Mouse (Mus musculus) ES-CJ7 (cell line): ENCODE results near the gene Ndufa13.

Source experiments
- DNase-seq: peaks from one replicate; pipeline ENCODE4 v3.0.0; 2011; ENCODE audit warnings: low read depth, low spot score

The Ndufa13 gene

DNA sequence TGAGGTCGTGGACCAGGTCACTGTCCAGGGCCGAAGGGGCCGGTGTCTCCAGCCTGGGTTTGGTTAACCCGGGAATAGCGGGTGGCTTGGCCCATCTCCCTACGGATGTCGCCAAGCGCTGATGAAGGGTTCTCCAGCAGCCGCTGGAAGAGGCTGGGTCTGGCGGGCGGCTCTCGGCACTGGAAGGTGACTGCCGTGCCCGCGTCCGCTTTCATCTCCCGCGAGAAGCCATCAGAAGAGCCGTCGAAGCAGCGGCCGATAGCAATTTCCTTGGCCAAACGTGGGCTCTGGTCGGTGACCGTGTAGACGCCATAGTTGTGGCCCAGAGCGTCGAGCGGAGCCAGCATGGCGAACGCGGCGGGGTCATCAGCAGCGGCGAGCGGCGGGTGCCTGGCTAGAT, 21.5 kb downstream of the Ndufa13 start:
- DNase-seq = no peak

DNA sequence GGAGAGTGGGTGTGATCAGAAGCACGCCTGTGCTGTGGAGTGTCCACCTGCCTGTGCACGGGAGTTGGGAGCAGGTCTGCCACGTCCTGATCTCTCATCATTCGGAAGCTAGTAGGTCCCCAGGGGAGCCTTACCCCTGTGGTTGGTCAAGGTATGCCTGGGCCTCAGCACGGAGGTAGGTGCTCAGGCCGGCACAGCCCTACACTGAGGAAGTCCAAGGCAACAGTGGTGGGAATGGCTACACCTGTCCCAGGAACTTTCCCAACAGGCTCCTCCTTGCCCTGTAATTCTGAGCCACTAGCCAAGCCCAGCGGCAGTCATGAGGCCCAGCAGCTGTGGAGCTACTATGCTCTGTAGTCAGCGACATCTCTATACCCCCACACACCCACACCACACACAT, 22.7 kb downstream of the Ndufa13 start:
- DNase-seq = no peak

DNA sequence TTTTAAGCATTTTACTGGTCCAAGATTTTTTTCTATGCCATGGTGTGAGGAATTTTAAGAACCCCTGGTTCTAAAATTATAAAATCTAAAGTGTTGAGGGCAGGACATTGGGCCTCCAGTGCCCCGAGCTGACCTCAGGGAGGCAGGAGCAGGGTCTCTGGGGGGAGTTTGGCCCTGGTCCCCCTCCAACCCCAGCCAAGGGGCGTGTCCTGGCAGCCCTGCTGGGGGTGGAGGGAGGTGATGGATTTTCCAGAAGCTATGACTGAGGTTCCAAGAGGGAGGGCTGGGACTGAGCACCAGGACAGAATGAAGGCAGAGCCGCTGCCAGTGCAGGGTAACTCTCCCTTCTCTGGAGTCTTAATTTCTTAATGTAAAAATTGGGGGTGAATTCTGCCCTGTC, 24.4 kb downstream of the Ndufa13 start:
- DNase-seq = no peak

DNA sequence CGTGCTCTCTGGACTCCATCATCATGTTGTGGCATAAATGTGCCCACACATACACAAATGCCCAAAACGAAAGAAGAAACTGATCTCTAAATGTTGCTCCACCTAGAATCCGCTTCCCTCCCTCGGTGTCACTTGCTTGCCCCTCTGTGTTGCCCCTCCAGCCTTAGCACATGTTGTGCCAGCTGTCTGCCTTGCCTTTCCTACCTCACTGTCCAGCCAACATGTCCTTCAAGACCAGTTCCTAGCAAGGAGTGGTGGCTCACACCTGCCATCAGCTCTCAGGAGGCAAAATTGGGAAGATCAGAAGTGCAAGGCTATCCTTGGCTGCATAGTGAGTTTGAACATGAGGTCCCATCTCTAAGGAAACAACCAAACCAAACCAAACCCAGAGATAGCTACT, 25.0 kb downstream of the Ndufa13 start:
- no peak for DNase-seq

DNA sequence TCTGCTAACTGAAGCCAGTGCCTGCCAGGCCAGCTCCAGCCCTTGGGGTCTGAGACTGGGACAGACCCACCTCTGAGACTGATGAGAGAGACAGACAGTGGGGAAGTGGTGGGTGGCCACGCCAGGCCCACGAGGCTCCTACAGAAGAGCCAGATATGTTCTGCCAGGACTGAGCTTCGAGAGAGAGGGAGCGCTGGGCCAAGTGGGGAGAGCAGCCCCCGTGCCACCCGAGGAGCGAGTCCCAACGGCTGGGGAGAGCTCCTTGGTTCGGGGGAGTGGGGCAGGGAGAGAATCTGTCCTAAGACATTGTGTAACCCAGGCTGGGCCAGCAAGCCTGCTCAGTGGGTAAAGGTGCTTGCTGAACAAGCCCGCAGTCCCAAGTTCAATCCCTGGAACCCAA, 25.4 kb downstream of the Ndufa13 start:
- no peak for DNase-seq

DNA sequence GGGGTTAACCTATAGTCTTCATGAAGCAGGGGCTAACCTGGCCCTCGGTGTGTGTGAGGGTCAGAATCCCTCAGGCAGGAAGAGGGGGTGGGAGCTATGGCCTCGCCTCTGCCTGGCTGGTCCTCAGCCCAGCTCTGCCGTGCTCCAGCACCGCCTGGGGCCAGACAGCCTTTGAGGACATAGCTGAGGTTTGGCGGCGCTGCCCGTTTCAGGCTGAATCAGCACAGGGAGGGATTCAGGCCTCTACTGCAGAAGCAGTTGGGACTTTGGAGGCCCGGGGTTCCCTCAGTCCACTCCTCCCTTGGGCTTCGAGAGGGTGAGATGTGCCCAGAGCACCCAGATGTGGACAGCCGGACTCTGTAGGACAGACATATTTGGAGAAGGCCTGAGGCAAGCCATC, 26.3 kb downstream of the Ndufa13 start:
- DNase-seq = no peak

DNA sequence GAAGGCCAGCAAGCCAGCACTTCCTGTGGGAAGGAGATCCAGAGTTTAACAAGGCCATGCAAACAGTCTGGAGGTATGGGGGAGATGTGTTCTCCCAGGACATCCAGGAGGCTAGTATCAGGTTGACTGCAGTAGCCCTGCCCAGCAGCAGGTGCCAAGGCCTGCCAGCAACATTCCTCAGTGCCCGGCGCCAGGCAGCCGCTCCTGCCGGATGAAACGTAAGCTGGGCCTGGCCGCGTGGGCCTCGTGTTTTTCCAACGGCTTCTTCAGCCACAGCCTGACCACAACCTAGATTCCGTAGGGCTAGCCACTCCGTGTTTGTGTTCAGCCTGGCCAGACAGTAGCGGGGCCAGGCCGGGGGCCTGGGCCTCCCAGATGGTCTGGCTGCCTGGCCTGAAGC, 27.7 kb downstream of the Ndufa13 start:
- DNase-seq = no peak

DNA sequence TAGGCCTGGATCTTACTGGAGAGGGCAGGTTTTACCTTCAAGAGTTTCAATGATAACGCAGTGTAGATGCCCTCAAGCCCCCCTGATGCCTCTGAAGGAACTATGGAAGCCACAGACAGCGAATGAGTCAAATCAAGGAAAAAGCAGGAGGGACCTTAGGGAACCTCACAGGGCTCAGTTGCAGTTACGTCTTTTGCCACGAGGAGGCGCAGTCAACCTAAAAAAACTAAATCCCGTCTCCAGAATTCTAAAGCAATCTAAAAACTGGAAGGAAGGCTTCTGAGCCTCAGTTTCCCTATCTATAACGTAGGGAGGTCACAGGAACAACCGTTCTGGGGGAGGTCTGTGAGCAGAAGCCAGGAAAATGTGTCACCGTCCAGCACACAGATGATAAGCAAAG, 28.2 kb downstream of the Ndufa13 start:
- peak; percentile 66 for DNase-seq

DNA sequence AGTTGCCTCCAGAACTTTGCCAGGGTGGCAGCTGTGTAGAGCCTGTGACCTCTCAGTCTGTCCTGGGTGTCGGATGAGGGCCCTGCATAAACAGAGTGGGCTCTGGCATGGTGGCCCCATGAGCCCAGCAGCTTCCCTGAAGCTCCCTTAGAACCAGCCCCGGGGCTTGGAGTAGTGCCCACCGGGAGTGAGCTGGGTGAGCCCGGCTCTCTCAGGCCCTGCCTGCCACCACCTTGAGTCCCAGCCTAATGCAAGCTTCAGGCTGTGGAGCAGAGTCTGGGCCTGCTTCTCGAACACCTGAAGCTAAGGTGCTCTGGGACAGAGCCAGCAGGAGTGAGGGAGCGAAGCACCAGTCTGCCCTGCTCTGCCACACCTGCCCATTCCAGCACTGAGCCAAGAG, 31.5 kb downstream of the Ndufa13 start:
- DNase-seq = no peak

DNA sequence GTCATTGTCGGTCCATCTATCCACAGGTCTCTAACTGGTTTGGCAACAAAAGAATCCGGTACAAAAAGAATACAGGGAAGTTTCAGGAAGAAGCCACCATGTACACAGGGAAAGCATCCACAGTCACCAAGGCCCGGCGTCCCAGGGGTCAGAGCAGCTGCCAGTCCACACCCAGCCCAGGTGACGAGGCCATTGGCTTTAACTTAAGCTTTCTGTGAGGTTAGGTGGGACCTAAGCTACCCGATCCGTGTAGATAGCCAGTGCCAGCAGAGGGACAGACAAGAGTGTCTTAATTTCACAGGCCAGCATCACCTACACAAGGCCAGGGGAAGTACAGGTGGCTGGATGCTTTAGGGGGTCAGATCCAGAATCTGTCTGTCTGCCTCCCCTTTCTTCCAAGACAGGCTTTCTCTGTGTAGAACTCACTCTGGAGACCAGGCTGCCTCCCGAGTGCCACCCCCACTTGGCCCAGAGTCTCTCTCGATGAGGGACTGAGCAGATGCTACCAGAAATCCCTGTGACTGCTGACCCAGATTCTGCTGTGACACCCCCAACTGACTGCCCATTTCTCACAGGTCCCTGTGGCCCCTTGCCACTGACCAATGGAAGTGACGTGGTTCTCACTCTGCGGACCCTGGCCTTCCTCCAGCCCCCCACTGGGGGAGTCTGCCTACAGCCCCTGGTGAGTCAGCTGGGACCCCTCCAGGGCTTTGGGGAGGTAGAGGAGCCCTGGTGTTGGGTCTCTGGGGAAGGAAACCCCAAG, 32.2 kb downstream of the Ndufa13 start:
- no peak for DNase-seq

DNA sequence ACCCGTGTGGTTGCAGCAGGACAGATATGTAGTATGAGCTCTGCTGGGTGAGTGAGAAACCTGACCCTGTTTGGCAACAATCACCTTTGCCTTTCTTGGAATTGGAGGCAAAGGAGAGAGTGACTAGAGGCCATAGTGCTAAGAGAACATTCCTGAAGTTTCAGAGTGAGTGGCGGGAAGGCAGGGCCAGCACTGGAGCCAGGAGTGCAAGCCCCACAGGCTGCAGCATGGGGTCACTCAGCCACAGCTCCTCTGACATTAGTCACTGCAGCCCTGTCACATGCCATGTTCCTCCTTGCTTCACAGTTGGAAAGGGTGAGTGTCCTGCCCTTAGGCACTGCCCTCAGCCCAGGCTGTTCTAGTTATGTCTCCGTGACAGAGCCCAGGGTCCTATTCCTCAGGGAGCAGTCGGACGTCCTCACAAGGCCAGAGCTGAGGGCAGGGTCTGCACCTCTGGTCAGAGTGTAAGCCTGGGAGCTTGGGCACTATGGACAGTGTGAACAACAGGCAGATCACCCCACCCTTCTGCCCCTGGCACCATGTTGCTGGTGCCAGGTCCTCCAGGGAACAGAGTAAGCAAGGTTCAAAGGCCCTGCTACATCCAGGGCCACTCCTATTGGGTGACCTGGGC, 34.5 kb downstream of the Ndufa13 start:
- DNase-seq = no peak

DNA sequence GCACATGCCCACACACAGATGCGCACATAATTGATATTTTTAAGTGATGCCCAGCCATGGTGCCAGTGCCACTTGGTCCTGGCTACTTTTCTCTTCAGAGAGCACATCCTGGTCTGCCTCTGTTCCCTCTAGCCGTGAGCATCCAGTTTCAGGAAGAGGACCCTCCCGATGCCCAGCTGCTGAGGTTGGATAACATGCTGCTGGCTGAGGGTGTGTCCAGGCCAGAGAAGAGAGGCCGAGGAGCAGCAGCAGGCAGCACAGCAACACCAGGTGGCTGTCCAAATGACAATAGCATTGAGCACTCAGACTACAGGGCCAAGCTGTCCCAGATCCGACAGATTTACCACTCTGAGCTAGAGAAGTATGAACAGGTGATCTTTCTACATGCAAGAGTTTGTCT, 38.2 kb downstream of the Ndufa13 start:
- no peak for DNase-seq

DNA sequence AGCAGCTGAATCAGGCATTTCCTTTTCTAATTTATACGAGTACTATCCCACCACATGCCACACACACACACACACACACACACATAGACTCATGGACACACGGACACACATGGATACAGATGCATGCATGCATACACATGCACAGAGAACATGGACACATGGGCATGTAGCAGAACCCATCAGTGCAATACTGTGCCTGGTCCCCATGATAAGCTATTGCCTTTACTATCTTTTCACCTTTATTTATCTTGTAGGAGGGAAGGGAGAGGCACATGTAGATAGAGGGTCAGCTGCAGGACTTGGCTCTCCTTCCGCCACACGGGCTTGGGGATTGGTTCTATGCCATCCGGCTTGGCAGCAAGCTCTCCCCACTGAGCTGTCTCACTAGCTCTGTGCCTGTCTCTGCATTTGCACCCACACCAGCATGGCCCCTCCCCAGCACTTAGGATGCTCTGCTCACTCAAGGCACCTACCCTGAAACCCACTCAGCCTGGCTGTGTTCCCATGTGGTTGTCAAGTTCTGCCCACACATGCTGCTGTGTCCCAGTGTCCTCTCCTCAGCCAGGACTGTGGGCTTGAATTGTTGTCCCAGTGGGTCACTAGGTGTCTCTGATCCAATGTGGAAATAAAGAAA, 38.9 kb downstream of the Ndufa13 start:
- no peak for DNase-seq

DNA sequence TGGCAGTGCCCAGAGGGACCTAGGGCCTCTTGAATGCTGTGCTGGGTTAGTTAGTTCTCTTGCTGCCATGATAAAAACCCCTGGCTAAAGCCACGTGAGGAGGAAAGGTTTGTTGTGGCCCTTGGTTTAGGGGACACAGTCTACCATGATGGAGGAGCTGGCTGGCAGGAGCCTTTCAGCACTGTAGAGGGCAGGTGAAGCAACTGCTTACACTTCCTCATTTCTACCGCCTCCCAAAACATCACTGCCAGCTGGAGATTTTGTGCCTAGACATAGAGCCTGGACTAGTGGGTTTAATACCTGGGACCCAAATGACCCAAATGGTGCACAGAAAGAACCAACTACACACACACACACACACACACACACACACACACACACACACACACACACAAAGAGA, 41.1 kb downstream of the Ndufa13 start:
- DNase-seq = no peak

DNA sequence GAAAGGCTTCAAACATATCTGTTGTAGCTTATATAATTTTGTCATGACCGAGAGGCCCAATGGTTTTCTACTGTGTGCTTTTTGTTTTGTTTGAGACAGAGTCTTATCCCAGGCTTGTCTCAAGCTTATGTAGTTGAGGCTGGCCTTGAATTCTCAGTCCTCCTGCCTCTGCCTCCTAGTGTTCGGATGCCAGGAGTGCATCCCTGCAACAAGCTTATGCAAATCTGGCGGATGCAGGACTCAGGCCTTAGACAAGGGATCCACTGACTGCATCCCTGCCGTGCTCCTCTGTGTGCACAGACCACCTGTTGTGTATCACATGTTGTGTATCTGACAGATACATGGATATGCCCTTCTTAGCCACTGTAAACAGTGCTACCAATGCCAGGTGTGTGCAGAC, 41.6 kb downstream of the Ndufa13 start:
- peak; percentile 85 for DNase-seq

DNA sequence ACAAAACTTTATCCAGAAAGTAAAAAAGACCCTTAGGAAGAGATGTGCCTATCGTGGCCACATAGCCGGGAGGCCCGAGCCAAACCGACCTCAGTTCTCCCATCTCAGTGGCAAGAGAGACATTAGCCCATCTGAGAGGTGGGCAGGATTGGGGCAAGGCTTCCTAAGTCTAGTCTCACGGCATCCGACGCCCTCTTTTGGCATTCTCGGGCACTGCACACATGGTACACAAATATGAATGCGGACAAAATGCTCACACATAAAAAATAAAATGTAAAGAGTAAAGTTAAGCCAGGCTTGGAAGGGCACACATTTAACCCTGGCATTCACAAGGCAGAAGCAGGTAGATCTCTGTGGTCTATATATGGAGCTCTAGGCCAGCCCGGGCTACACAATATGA, 48.5 kb downstream of the Ndufa13 start:
- peak; percentile 61 for DNase-seq

DNA sequence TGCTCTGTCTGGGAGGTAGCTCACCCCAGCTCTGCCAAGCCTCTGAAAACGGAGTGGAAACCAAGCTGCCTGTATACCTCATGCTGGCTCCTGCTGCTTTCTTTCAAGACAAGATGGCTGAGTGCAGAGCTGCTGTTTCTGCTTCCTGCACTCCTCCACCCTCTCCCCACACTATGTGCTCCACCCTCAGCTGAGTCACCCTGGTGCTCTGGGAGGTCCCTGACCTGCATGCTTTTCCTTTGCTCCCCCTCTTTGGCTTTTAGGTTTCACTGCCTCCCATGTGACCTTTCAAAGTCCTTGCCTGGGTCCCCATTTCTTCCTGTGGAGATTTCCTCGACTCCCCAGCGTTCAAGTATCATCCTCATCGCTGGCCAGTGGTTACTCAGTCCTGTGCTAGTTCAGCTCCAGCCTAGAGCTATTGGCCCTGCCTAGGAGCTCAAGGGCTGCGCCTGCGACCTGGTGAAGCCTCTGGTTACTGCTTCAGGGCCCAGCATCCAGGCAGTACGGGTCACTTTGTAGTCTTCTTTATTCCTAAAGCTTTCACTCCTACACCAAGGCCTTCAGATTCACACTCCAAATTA, 51.3 kb downstream of the Ndufa13 start:
- peak; percentile 55 for DNase-seq

DNA sequence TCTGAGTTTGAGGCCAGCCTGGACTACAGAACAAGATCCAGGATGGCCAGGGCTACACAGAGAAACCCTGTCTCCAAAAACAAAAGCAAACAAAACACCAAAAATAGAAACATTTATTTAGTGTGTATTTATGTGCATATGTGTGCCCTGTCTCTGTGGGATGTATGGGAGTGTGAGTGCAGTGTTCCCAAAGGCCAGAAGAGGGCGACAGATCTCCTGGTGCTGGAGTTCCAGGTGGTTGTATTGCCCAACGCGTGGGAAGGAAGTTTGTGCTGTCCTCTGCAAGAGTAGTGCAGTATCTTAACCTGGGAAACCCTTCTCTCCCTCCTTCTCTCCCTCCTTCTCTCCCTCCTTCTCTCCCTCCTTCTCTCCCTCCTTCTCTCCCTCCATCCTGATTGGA, 52.5 kb downstream of the Ndufa13 start:
- peak; percentile 81 for DNase-seq

DNA sequence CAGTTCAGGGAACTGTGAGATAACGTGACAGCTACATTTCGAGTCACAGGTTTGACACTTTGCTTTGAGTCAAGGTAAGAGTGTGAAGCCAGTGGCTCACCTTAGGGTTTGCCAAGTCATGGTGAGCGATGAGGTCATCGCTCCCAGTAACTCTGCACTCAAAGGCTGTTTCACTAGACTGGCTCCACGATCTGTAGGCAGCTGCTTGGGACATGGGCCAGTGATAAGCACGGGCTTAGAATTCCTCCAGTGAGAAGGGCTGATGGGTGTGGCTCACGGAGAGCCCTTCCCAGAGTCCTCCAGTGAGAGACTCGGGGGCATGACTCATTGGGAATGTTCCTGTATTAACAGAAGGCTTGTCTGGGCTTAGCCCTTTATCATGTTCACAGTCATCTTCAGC, 53.4 kb downstream of the Ndufa13 start:
- DNase-seq = peak; percentile 89

DNA sequence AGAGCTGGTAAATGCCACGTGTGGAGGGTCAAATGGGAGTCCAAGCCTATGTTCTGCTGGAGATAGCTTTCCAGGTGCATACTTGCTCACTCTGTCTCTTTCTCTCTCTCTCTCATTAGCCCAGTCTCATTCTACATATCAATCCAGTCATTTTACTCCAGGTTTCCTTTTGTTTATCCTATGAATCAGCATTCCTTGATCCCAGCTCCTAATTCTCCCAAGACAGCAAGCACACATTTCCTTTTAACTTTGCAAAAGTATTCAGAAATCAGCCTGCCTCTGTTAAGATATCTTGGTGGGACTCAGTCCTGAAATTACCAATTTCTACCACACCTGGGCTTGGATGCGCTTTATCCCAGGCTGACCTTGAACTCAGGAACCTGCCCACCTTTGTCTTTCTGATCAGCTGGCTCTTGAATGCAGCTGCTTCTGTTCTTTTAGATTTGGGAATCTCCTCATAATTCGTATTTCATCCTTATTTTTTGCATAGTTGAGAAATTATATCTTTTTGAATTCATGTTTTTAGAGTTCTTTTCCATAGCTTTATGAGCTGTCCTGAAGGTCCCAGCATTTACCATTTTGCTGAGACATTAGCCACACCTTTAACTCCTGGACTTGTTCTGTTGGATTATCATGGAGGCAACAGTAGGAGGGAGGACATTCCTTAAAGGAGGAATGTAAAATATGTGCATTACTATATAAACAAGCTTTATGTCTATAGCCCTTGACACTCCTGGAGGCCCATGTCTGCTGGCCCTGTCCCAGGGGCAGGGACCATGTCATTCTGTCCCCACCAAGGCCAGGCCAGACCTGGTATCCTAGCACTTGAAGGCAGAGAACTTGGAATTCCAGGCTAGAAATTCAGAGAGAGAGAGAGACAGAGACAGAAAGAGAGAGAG, 54.9 kb downstream of the Ndufa13 start:
- DNase-seq = peak; percentile 61
